Mouse (Mus musculus) mouse embryonic stem cell (cell line): Measurements from ENCODE around the gene Epha10.

ENCODE experiments used
- in situ Hi-C, 2 experiments: fragments of 300-500 bp; cut with MboI; formaldehyde crosslinking; loops; 1 replicate in 1 of 2; 3 replicates in 1 of 2; pipeline ENCODE4 v1.14.3; 2019 to 2020; ENCODE audit warnings: low sequenced_read_pairs in 2 of 2, low pct_unique_long_range_greater_than_20kb in 1 of 2, mixed read lengths in 1 of 2; ENCODE audit not compliant: unreplicated experiment in 1 of 2

Epha10 gene

GRCm38 (mm10) chr4:124953546-124953945 is 72.8 kb downstream of the Epha10 start:
- in situ Hi-C loops: no loop called here

- in situ Hi-C loops: no loop called here
Observed at GRCm38 (mm10) chr4:124957284-124957683, 76.6 kb downstream of the Epha10 start.

- in situ Hi-C loops: no loop called here
Observed at GRCm38 (mm10) chr4:124959062-124959461, 78.4 kb downstream of the Epha10 start.

DNA sequence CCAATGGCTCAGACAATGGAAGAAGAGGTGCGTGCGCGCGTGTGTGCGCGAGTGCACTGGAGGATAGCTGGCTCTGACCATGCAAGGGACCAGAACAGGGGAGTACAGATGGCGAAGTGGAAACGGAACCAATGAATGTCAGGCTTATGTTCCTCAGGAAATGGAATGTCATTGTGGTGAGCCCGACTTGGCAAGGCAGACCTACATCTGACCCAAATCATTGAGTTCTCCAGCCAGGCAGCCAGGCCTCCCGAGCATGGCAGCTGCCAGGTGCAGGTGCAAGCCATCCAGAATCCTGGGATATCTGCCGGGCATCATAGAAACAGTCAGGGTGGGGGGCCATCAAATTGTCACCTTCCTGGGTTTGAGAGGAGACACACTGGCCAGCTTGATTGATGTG is 80.2 kb downstream of the Epha10 start:
- in situ Hi-C loops: no loop called here

DNA sequence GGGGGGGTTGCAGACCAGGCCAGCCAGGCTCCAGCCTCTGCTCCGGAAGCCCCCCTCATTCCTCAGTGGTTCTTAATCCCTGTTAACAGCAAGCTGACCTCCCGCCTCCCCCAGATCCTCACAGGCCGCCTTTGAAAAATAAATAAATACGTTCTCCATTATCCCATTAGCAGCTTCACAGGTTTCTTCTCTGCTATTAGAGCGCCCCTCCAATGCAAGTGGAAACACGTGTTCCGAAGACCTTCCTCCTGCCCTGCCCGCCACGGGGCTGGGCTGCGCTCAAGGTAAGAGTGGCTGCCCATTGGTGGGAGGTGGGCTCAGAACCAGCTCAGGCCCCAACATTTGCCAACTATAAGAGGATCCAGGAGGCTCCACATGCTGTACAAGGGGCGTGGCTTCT is 81.9 kb downstream of the Epha10 start:
- in situ Hi-C loops: no loop called here

DNA sequence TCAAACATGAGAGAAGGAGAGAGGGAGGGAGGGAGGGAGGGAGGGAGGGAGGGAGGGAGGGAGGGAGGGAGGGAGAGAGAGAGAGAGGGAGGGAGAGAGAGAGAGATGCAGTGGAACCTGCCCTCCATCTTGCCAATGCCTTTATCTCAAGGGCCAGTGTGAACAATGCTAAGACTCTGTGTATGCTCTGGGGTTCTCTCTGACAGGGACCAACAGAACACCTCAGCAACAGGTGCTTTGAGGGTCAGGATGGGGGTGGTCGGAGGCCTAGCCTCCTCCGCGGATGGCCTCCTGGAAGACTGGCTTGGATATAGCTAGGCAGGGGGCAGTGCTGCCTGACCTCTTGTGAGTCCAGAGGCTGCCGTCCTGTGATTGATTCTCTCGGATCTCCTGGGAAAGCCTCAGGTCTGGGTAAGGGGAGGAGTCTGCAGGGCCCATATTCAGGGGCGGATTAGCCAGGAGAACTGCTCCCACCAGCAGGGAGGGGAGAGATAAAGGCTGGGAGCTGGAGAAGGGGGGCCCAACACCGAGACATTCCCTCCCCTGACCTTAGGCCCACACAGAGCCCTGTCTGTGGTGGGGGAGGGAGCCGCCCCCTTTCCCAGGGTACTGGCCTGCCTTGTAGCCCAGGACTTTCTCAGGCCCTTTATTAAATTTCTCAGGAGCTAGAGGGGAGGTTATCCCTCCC is 84.4 kb downstream of the Epha10 start:
- in situ Hi-C loops: no loop called here
